Mouse (Mus musculus): ENCODE measurements around the gene Washc2. TPM values are rescaled to one million over a fixed set of nuclear protein-coding genes. Genes with fewer than 3 reads are reported as not detected.
A peak's percentile ranks its signal among the peaks of the same experiment; 100 is the strongest.

The Washc2 gene
- polyA plus RNA-seq, 1 experiment from 2014 or later, result 17.0 TPM

GRCm38 (mm10) chr6:116282546-116282945 is 74.7 kb downstream of the Washc2 start:
- no peak overlapping the region for H3K4me2 ChIP-seq (replicated peaks; ENCODE audit: low read depth)
- TF ChIP-seq CTCF (IDR thresholded peaks at IDR 0.05; ENCODE audit: low read depth) (peak; percentile 54), EP300 (optimal IDR thresholded peaks at IDR 0.05) (no peak)
- H3K4me3 ChIP-seq (ENCODE audit: low read depth, low read length), result no peak overlapping the region
- H3K27ac ChIP-seq (replicated peaks), result no peak overlapping the region
- H3K9me3 ChIP-seq (ENCODE audit: control insufficient read depth, low read length), result no peaks in the 10 kb centered on the region
- 47% methylated on average over 4 of the region's 4 CpGs for WGBS
- no peaks in the 10 kb centered on the region for H3K36me3 ChIP-seq (ENCODE audit: control insufficient read depth, insufficient read depth, low read length)
- H3K9ac ChIP-seq (ENCODE audit: low read length), result no peak overlapping the region
- H3K27me3 ChIP-seq (ENCODE audit: control insufficient read depth, insufficient read depth, low read length), result no peaks in the 10 kb centered on the region
- no peak for DNase-seq (ENCODE audit: low spot score)
- H3K4me1 ChIP-seq (replicated peaks; ENCODE audit: control insufficient read depth, insufficient read depth), result no peaks in the 10 kb centered on the region
- no peak for ATAC-seq (ENCODE audit: low FRiP score, low TSS enrichment)

- 80% methylated on average over 3 of the region's 3 CpGs for WGBS
- no peak for DNase-seq (ENCODE audit: low spot score)
- H3K4me3 ChIP-seq (ENCODE audit: low read depth, low read length), result no peak overlapping the region
These were observed 75.4 kb downstream of the Washc2 start for GRCm38 (mm10) chr6:116283280-116283679.

GRCm38 (mm10) chr6:116286321-116286720 is 78.5 kb downstream of the Washc2 start:
- Histone ChIP-seq H3K4me1 (replicated peaks; ENCODE audit: control insufficient read depth, insufficient read depth) (no peaks in the 10 kb centered on the region), H3K9me3 (ENCODE audit: control insufficient read depth, low read length) (no peaks in the 10 kb centered on the region), H3K27me3 (ENCODE audit: control insufficient read depth, insufficient read depth, low read length) (no peaks in the 10 kb centered on the region), H3K36me3 (ENCODE audit: control insufficient read depth, insufficient read depth, low read length) (no peaks in the 10 kb centered on the region), H3K4me2 (replicated peaks; ENCODE audit: low read depth) (no peak overlapping the region), H3K9ac (ENCODE audit: low read length) (no peak overlapping the region), H3K4me3 (ENCODE audit: low read depth, low read length) (no peak overlapping the region), H3K27ac (replicated peaks) (no peak overlapping the region)
- WGBS, result 89% methylated on average over 4 of the region's 4 CpGs
- ATAC-seq (ENCODE audit: low FRiP score, low TSS enrichment) (no peak), DNase-seq (ENCODE audit: low spot score) (no peak)
- TF ChIP-seq EP300 (optimal IDR thresholded peaks at IDR 0.05), result no peak
- TF ChIP-seq CTCF (IDR thresholded peaks at IDR 0.05; ENCODE audit: low read depth), result no peak

More at GRCm38 (mm10) chr6:116283280-116283679, 75.4 kb downstream of the Washc2 start:
- TF ChIP-seq EP300 (optimal IDR thresholded peaks at IDR 0.05), result no peak
- TF ChIP-seq CTCF (IDR thresholded peaks at IDR 0.05; ENCODE audit: low read depth), result no peak
- no peak overlapping the region for H3K4me2 ChIP-seq (replicated peaks; ENCODE audit: low read depth)
- H3K4me1 ChIP-seq (replicated peaks; ENCODE audit: control insufficient read depth, insufficient read depth), result no peaks in the 10 kb centered on the region
- no peaks in the 10 kb centered on the region for H3K9me3 ChIP-seq (ENCODE audit: control insufficient read depth, low read length)
- H3K36me3 ChIP-seq (ENCODE audit: control insufficient read depth, insufficient read depth, low read length), result no peaks in the 10 kb centered on the region
- no peak overlapping the region for H3K9ac ChIP-seq (ENCODE audit: low read length)
- H3K27ac ChIP-seq (replicated peaks), result no peak overlapping the region
- no peak for ATAC-seq (ENCODE audit: low FRiP score, low TSS enrichment)
- H3K27me3 ChIP-seq (ENCODE audit: control insufficient read depth, insufficient read depth, low read length), result no peaks in the 10 kb centered on the region

GRCm38 (mm10) chr6:116286870-116287575 is 79.2 kb downstream of the Washc2 start:
- no peak for TF ChIP-seq EP300 (optimal IDR thresholded peaks at IDR 0.05)
- TF ChIP-seq CTCF (IDR thresholded peaks at IDR 0.05; ENCODE audit: low read depth), result no peak
- Histone ChIP-seq H3K27me3 (ENCODE audit: control insufficient read depth, insufficient read depth, low read length) (no peaks in the 10 kb centered on the region), H3K4me2 (replicated peaks; ENCODE audit: low read depth) (no peak overlapping the region), H3K9ac (ENCODE audit: low read length) (no peak overlapping the region), H3K4me3 (ENCODE audit: low read depth, low read length) (no peak overlapping the region), H3K36me3 (ENCODE audit: control insufficient read depth, insufficient read depth, low read length) (no peaks in the 10 kb centered on the region), H3K4me1 (replicated peaks; ENCODE audit: control insufficient read depth, insufficient read depth) (no peaks in the 10 kb centered on the region), H3K9me3 (ENCODE audit: control insufficient read depth, low read length) (no peaks in the 10 kb centered on the region), H3K27ac (replicated peaks) (no peak overlapping the region)
- ATAC-seq (ENCODE audit: low FRiP score, low TSS enrichment) (peak; percentile 98), DNase-seq (ENCODE audit: low spot score) (peak; percentile 37)
- WGBS, result 70% methylated on average over 5 of the region's 5 CpGs

- H3K27me3 ChIP-seq (ENCODE audit: control insufficient read depth, insufficient read depth, low read length), result no peaks in the 10 kb centered on the region
- no peak overlapping the region for H3K4me3 ChIP-seq (ENCODE audit: low read depth, low read length)
- TF ChIP-seq CTCF (IDR thresholded peaks at IDR 0.05; ENCODE audit: low read depth) (no peak), EP300 (optimal IDR thresholded peaks at IDR 0.05) (no peak)
- WGBS, result 88% methylated on average over 2 of the region's 2 CpGs
- no peak overlapping the region for H3K9ac ChIP-seq (ENCODE audit: low read length)
- H3K4me2 ChIP-seq (replicated peaks; ENCODE audit: low read depth), result no peak overlapping the region
- no peaks in the 10 kb centered on the region for H3K4me1 ChIP-seq (replicated peaks; ENCODE audit: control insufficient read depth, insufficient read depth)
- no peaks in the 10 kb centered on the region for H3K36me3 ChIP-seq (ENCODE audit: control insufficient read depth, insufficient read depth, low read length)
- H3K27ac ChIP-seq (replicated peaks), result no peak overlapping the region
- DNase-seq (ENCODE audit: low spot score), result no peak
- no peak for ATAC-seq (ENCODE audit: low FRiP score, low TSS enrichment)
- H3K9me3 ChIP-seq (ENCODE audit: control insufficient read depth, low read length), result no peaks in the 10 kb centered on the region
These were observed 103.6 kb downstream of the Washc2 start for GRCm38 (mm10) chr6:116311411-116311810.

Other genes with a start within 250 kb of the Washc2 start
- 9.7 and 10.4 TPM in 2 replicates for gene Plxnd1, start 213.0 kb upstream of the Washc2 start, polyA plus RNA-seq (2015; fragmentation: Nextera tagmentation; extraction: Ambion mirVana)
- gene Tmcc1, start 14.6 kb upstream of the Washc2 start, polyA plus RNA-seq (2015; fragmentation: Nextera tagmentation; extraction: Ambion mirVana), result 9.4 and 10.6 TPM in 2 replicates
- 2.1 and 2.8 TPM in 2 replicates for gene Zfand4, start 56.2 kb downstream of the Washc2 start, polyA plus RNA-seq (2015; fragmentation: Nextera tagmentation; extraction: Ambion mirVana)
- gene March8, start 130.0 kb downstream of the Washc2 start, polyA plus RNA-seq (2015; fragmentation: Nextera tagmentation; extraction: Ambion mirVana), result 24.0 and 26.4 TPM in 2 replicates